Mouse (Mus musculus) embryonic facial prominence, embryonic 15.5 days (tissue): ENCODE measurements around the gene Trim33. TPM values are rescaled to one million over a fixed set of nuclear protein-coding genes. Genes with fewer than 3 reads are reported as not detected.

Source experiments
- ATAC-seq: fragments of 200-750 bp; cut with Nextera tagmentation; 2 replicates; pipeline ENCODE4 v1.8.0; 2017; ENCODE audit warnings: low read depth, moderate TSS enrichment; ENCODE audit not compliant: insufficient number of reproducible peaks, low FRiP score, low TSS enrichment
- H3K27ac ChIP-seq: fragments of 300-500 bp; sonication (generic); replicated peaks from 2 replicates; pipeline ENCODE4 v1.5.1; 2015; ENCODE audit warnings: mild to moderate bottlenecking, inconsistent platforms
- H3K27me3 ChIP-seq: fragments of 300-500 bp; sonication (generic); 2 replicates; pipeline ENCODE4 v1.6.1; 2015; ENCODE audit warnings: inconsistent platforms
- H3K36me3 ChIP-seq: fragments of 300-500 bp; sonication (generic); 2 replicates; pipeline ENCODE4 v1.6.1; 2015; ENCODE audit warnings: mild to moderate bottlenecking, inconsistent platforms
- H3K4me1 ChIP-seq: fragments of 300-500 bp; sonication (generic); 2 replicates; pipeline ENCODE4 v1.6.1; 2015; ENCODE audit warnings: inconsistent platforms
- H3K4me2 ChIP-seq: fragments of 300-500 bp; sonication (generic); replicated peaks from 2 replicates; pipeline ENCODE4 v1.6.1; 2015; ENCODE audit warnings: mild to moderate bottlenecking, inconsistent platforms
- H3K4me3 ChIP-seq: fragments of 300-500 bp; sonication (generic); replicated peaks from 2 replicates; pipeline ENCODE4 v1.5.1; 2015; ENCODE audit warnings: mild to moderate bottlenecking, inconsistent platforms
- H3K9ac ChIP-seq: fragments of 300-500 bp; sonication (generic); 2 replicates; pipeline ENCODE4 v1.6.1; 2015; ENCODE audit warnings: inconsistent platforms
- H3K9me3 ChIP-seq: fragments of 300-500 bp; sonication (generic); replicated peaks from 2 replicates; pipeline ENCODE4 v1.6.1; 2016; ENCODE audit warnings: inconsistent platforms
- WGBS: fragments of 180-500 bp; shearing (Covaris S2); methylation state at CpG from one replicate; pipeline ENCODE4 v1.1.7; 2015; 5-methylcytosine and 5-hydroxymethylcytosine counted together
- polyA plus RNA-seq: library from polyadenylated mRNA; unstranded; fragments of >200 nt; fragmentation: Nextera tagmentation; extraction: Ambion mirVana; gene quantifications from 2 replicates; pipeline ENCODE4 v1.2.1, GENCODE M21; 2015

Trim33 gene
- polyA plus RNA-seq, 1 experiment from 2014 or later, result 21.6 TPM

DNA sequence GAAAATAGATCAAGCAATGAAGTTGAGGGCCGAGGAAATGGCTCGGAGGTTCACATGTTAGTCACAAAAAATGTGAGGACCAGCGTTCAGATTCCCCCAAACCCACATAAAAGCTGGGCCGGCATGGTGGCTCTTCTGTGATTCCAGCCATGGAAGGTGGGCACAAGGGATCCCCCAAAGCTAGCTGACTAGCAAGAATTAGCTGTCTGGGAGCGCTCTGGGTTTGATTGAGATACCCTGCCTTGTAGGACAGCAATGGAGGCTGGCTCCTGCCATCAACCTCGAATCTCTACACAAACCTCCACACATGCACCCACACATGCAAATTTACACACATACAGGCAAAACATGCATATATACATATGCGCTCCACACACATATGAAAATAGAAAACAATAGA, 105.4 kb downstream of the Trim33 start:
- Histone ChIP-seq H3K9me3 (no peaks in the 10 kb centered on the region), H3K4me2 (no peak overlapping the region), H3K36me3 (no peaks in the 10 kb centered on the region), H3K9ac (no peak overlapping the region), H3K27me3 (no peaks in the 10 kb centered on the region), H3K27ac (no peak overlapping the region), H3K4me3 (no peak overlapping the region), H3K4me1 (0 out of 2 replicates have a peak, but pooled peaks cover 6% of the 10 kb centered on the region)
- WGBS, result 88% methylated on average over 7 of the region's 7 CpGs
- no peak for ATAC-seq

- 84% methylated on average over 5 of the region's 5 CpGs for WGBS
- no peak for ATAC-seq
- H3K9me3 ChIP-seq, result no peaks in the 10 kb centered on the region
Observed at GRCm38 (mm10) chr3:103384949-103385348, 105.9 kb downstream of the Trim33 start.

DNA sequence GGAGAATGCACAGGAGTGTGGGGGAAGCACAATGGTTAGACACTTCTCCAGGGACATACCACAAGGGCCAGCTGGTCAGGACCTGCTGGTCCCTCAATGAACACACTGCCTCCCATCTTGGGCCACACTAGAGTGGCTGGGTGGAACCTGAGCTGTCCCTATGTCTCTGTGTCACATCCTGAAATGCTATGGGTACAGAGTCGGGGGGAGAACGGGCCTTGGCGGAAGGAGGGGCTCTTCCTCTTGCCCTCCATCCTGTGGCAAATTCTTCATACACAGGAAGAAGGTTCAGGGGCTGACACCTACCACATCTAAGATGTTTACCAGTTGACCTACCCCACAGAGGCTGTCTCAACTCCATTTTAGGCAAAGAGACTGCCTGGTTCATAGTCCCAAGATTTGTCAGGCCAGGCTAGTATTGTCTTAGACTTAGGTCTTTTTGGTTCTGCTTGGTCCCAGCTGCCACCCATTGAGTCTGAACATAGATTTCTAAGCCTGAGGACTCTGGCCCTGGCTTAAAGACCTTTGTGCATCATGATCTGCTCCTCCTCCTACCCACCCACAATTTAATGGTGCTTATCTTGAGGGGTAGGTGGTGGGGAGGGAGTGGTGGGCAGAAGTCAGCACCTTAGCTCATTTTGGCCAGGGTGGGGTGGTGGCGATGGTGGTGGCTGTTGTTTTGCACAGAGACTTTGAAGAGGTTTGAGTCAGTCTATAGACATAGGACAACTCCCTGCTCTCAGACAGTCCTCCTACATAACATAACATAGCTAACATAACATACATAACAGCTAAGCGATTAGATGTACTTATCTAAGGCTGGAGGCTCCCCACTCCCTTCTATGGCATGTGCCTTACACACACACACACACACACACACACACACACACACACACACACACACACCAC, 106.5 kb downstream of the Trim33 start:
- Histone ChIP-seq H3K4me1 (0 out of 2 replicates have a peak, but pooled peaks cover 6% of the 10 kb centered on the region), H3K4me3 (no peak overlapping the region), H3K36me3 (no peaks in the 10 kb centered on the region), H3K27me3 (no peaks in the 10 kb centered on the region), H3K27ac (no peak overlapping the region), H3K4me2 (no peak overlapping the region), H3K9ac (no peak overlapping the region), H3K9me3 (no peaks in the 10 kb centered on the region)
- WGBS, result 91% methylated on average over 5 of the region's 5 CpGs
- no peak for ATAC-seq

More at GRCm38 (mm10) chr3:103384949-103385348, 105.9 kb downstream of the Trim33 start:
- 0 out of 2 replicates have a peak, but pooled peaks cover 6% of the 10 kb centered on the region for H3K4me1 ChIP-seq
- no peak overlapping the region for H3K9ac ChIP-seq
- H3K4me3 ChIP-seq, result no peak overlapping the region
- no peaks in the 10 kb centered on the region for H3K27me3 ChIP-seq
- no peak overlapping the region for H3K27ac ChIP-seq
- no peak overlapping the region for H3K4me2 ChIP-seq
- H3K36me3 ChIP-seq, result no peaks in the 10 kb centered on the region

DNA sequence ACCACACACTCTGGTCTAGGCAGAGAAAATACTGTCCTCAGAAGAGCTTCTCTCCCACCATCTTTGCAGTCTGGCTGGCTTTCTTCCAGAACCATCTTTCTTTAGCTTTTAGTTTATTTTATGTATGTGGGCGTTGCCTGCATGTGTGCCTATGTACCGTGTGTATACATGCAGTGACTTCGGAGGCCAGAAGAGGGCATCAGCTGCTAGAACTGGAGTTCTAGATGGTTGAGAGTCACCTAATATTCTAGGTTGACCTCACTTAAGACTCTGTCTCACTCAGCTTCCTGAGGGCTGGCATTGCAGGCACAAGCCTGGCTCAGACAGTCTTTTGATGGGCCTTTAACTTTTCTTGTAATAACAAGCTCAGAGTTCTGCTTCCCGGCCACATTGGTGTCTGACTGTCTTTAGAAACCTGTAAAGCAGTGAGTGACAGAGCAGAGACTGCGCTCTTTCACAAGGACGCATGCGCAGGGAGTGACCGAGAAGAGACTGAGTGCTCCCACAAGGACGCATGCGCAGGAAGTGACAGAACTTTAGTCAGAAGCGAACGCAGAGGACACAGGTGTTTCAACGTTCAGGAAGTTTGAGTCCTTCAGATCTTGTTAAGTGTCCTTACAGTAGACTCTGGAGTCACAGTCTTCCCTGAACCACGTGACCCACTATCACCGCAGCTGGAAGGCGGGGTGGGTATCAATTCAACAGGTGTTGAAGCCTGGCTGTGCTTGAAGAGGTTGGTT, 107.4 kb downstream of the Trim33 start:
- Histone ChIP-seq H3K27me3 (no peaks in the 10 kb centered on the region), H3K4me3 (no peak overlapping the region), H3K4me2 (no peak overlapping the region), H3K36me3 (no peaks in the 10 kb centered on the region), H3K9me3 (no peaks in the 10 kb centered on the region), H3K9ac (no peak overlapping the region), H3K27ac (no peak overlapping the region), H3K4me1 (0 out of 2 replicates have a peak, but pooled peaks cover 6% of the 10 kb centered on the region)
- 89% methylated on average over 16 of the region's 16 CpGs for WGBS
- no peak for ATAC-seq

DNA sequence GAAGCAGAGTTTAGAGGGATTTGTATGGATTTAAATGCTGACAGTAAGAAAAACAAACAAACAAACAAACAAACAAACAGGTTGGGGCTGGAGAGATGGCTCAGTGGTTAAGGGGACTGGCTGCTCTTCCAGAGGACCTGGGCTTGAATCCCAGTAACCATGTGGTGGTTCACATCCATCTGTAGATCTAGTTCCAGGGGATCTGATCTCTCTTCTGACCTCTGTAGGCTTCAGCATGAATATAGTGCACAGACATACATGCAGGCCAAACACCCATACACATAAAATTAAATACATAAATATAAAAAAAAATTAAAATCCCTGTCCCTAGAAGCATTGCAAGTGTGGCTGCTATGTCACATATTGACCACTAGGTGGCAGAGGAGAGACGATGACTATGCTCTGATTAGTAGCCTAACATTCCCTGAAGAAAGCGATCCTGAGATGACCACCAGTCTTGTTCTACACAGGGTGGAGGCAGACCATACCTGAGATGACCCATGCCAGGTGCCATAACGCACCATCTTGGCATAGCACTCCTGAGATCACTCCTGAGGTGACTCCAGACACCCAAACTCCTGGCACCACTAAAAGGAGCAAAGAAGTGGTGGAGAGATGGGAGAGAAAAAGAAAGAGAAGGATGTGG, 113.6 kb downstream of the Trim33 start:
- Histone ChIP-seq H3K36me3 (no peaks in the 10 kb centered on the region), H3K27ac (no peak overlapping the region), H3K27me3 (no peaks in the 10 kb centered on the region), H3K4me2 (no peak overlapping the region), H3K9me3 (no peaks in the 10 kb centered on the region), H3K4me3 (no peak overlapping the region), H3K4me1 (peaks cover 6% of the 10 kb centered on the region; the same call in 1 of the 2 replicates), H3K9ac (no peak overlapping the region)
- peak; percentile 54; the same call in 1 of the 2 replicates for ATAC-seq
- 2% methylated on average over 3 of the region's 3 CpGs for WGBS

DNA sequence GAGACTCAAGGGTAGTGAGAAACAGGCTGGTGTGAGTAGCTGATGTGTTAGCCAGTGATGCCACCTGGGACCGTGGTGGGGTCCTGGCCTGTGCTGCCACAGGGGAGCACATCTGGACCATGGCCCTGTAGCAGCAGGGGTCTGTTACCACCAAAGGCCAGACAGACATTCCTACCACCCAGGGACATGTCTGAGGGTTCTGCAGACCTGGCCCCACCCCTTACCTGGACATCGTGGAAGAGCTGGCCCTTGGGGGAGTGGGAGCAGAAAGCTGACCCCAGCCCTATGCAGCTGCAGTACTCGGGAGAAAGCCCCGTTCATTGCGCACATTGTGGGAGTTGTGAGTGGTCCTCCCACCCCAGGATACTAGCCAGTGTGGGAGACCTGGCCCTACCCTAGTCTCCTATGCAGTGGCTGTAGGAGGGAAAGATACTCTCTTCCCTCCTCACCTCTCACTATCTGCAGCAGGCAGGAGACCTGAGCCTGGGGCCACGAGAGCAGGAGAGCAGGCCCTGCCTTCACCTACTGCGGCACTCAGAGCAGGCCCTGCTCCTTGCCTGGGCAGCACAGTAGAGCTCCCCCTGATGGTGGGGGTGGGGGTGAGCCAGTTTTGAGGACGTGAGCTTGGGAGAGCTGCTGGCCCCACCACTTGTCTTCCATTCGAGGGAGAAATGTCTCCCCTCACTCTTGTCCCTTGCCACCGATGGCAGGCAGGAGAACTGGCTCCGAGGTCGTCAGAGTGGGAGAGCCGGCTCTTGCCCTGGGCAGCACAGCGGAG, 114.4 kb downstream of the Trim33 start:
- no peak overlapping the region for H3K9ac ChIP-seq
- peaks cover 6% of the 10 kb centered on the region; the same call in 1 of the 2 replicates for H3K4me1 ChIP-seq
- H3K4me2 ChIP-seq, result no peak overlapping the region
- no peaks in the 10 kb centered on the region for H3K36me3 ChIP-seq
- ATAC-seq, result no peak; the same call in 1 of the 2 replicates
- no peaks in the 10 kb centered on the region for H3K9me3 ChIP-seq
- 76% methylated on average over 14 of the region's 14 CpGs for WGBS
- H3K27ac ChIP-seq, result no peak overlapping the region
- H3K4me3 ChIP-seq, result no peak overlapping the region
- no peaks in the 10 kb centered on the region for H3K27me3 ChIP-seq

- no peak for ATAC-seq
- no peaks in the 10 kb centered on the region for H3K9me3 ChIP-seq
- H3K9ac ChIP-seq, result no peak overlapping the region
- WGBS, result 81% methylated on average over 2 of the region's 2 CpGs
- no peak overlapping the region for H3K27ac ChIP-seq
- H3K4me2 ChIP-seq, result no peak overlapping the region
- H3K4me1 ChIP-seq, result peaks cover 6% of the 10 kb centered on the region; the same call in 1 of the 2 replicates
- H3K4me3 ChIP-seq, result no peak overlapping the region
- no peaks in the 10 kb centered on the region for H3K36me3 ChIP-seq
- H3K27me3 ChIP-seq, result no peaks in the 10 kb centered on the region
Observed at GRCm38 (mm10) chr3:103394121-103394520, 115.0 kb downstream of the Trim33 start.

DNA sequence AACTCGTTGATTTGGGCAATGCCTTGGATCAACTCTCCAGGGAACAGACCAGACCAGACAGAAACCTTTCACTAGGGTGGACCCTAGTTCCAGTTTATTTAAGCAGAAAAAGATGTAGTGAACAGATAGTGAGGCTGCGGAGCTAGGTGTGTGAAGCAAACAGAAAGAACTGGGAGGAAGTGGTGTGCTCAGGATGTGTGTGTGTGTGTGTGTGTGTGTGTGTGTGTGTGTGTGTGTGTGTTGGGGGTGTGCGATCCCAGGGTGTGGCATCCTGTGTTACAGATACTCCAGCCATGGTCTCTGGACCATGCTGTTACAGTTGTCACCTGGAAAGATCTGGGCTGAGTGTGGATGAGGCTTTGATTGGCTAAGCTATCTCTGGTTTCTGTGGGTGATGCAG, 118.4 kb downstream of the Trim33 start:
- no peak overlapping the region for H3K9ac ChIP-seq
- H3K36me3 ChIP-seq, result no peaks in the 10 kb centered on the region
- no peaks in the 10 kb centered on the region for H3K9me3 ChIP-seq
- H3K27ac ChIP-seq, result no peak overlapping the region
- 81% methylated on average over 3 of the region's 3 CpGs for WGBS
- no peak overlapping the region for H3K4me3 ChIP-seq
- H3K4me2 ChIP-seq, result no peak overlapping the region
- no peaks in the 10 kb centered on the region for H3K27me3 ChIP-seq
- H3K4me1 ChIP-seq, result peaks cover 6% of the 10 kb centered on the region; the same call in 1 of the 2 replicates
- no peak for ATAC-seq

DNA sequence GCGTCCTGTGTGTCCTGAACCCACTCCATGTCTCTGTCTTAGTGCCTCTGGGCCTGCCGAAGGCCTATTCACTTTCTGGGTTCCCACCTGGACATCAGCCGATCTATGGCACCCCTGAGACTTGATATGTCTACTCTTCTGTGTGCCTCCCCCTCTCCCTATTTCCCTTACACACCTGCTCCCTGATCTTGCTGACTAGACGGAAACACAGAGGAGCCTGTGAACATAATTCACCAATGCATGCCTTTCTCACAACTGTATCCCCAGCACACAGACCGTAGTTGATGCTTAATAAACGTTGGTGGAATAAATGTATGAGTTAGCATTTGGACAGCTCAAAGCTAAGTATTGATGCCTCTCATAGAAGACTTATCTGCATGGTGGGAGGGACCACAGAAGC, 121.7 kb downstream of the Trim33 start:
- Histone ChIP-seq H3K27me3 (no peaks in the 10 kb centered on the region), H3K9ac (no peak overlapping the region), H3K4me1 (peaks cover 6% of the 10 kb centered on the region; the same call in 1 of the 2 replicates), H3K9me3 (no peaks in the 10 kb centered on the region), H3K4me2 (no peak overlapping the region), H3K4me3 (no peak overlapping the region), H3K36me3 (no peaks in the 10 kb centered on the region), H3K27ac (no peak overlapping the region)
- no peak for ATAC-seq
- WGBS, result 83% methylated on average over 6 of the region's 6 CpGs

DNA sequence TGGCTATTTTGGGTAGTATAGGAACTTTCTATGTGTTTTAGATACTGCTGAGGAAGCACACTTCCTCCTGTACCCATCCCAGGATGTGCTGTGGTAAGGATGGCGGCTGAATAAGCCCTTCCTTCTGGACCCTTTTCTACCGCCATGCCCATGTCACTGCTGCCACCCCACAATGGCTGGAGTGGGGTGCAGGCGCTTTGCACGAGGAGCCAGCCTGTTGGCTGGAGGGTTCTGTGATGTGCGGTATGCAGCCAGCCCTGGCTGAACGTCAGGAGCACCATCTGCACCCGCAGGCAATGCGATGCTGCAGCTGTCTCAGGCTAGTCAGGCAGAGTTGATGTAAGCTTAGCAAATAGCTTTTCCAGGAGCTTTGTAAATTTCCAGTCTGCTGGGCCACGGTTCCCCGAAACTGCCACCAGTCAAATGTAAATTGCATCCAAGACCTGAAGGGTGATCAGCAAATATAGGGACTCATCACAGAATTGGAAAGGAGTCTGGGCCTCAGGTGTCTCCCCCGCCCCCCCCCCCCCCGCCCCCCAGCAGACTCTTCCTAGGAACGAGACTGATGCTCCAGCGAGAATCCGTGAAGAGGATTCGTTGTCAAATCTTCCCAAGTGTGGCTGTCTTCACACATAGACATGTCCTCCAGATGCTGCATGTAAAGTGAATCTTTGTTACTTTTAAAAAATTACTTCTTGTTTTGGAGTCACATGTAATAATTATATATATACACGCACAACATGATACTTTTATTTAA, 122.4 kb downstream of the Trim33 start:
- no peak for ATAC-seq
- WGBS, result 37% methylated on average over 17 of the region's 17 CpGs

More for the DNA sequence above, 122.4 kb downstream of the Trim33 start:
- Histone ChIP-seq H3K4me2 (no peak overlapping the region), H3K9me3 (no peaks in the 10 kb centered on the region), H3K27me3 (no peaks in the 10 kb centered on the region), H3K4me3 (no peak overlapping the region), H3K4me1 (peaks cover 6% of the 10 kb centered on the region; the same call in 1 of the 2 replicates), H3K9ac (no peak overlapping the region), H3K36me3 (no peaks in the 10 kb centered on the region), H3K27ac (no peak overlapping the region)
